Mouse (Mus musculus) cerebellum, adult 11 months (tissue): ENCODE data around the gene Tfap4.
"Not testable (repeated sequence)": the region's sequence is repeated elsewhere in the genome, so short reads cannot be mapped to it uniquely, and the experiment has no call there.

ENCODE experiments used
- DNase-seq: peaks from one replicate; pipeline ENCODE4 v3.0.0; 2022

Tfap4 gene

GRCm38 (mm10) chr16:4551885-4552284 lies 7.8 kb downstream of the Tfap4 start:
- no peak for DNase-seq

GRCm38 (mm10) chr16:4551056-4551455 lies 8.6 kb downstream of the Tfap4 start:
- peak; percentile 49 for DNase-seq

GRCm38 (mm10) chr16:4548953-4549688 lies 10.5 kb downstream of the Tfap4 start:
- no peak for DNase-seq

GRCm38 (mm10) chr16:4547611-4548010 lies 12.0 kb downstream of the Tfap4 start:
- no peak for DNase-seq

- DNase-seq: no peak
Observed at GRCm38 (mm10) chr16:4546838-4547237, 12.8 kb downstream of the Tfap4 start.

- DNase-seq: no peak
Observed at GRCm38 (mm10) chr16:4544845-4545244, 14.8 kb downstream of the Tfap4 start.

- DNase-seq: no peak
Observed at GRCm38 (mm10) chr16:4543266-4543665, 16.4 kb downstream of the Tfap4 start.

- no peak for DNase-seq
Observed at GRCm38 (mm10) chr16:4542236-4542774, 17.3 kb downstream of the Tfap4 start.

- DNase-seq: peak; percentile 98
Observed at GRCm38 (mm10) chr16:4541501-4542198, 18.0 kb downstream of the Tfap4 start, which contains the start of gene Srl. Srl (minus strand) TSS chr16:4541816.

- DNase-seq: no peak
Observed at GRCm38 (mm10) chr16:4541033-4541432, 18.6 kb downstream of the Tfap4 start.

- DNase-seq: no peak
Observed at GRCm38 (mm10) chr16:4540064-4540775, 19.4 kb downstream of the Tfap4 start.

- no peak for DNase-seq
Observed at GRCm38 (mm10) chr16:4539521-4539920, 20.1 kb downstream of the Tfap4 start.

- no peak for DNase-seq
Observed at GRCm38 (mm10) chr16:4537616-4538358, 21.9 kb downstream of the Tfap4 start.

GRCm38 (mm10) chr16:4527373-4527772 lies 32.3 kb downstream of the Tfap4 start:
- DNase-seq: not testable (repeated sequence)

- no peak for DNase-seq
Observed at GRCm38 (mm10) chr16:4523313-4524004, 36.2 kb downstream of the Tfap4 start.

- DNase-seq: no peak
Observed at GRCm38 (mm10) chr16:4522879-4523278, 36.8 kb downstream of the Tfap4 start.

- DNase-seq: no peak
Observed at GRCm38 (mm10) chr16:4521735-4522530, 37.7 kb downstream of the Tfap4 start.

GRCm38 (mm10) chr16:4521074-4521667 lies 38.5 kb downstream of the Tfap4 start:
- DNase-seq: no peak

- DNase-seq: no peak
Observed at GRCm38 (mm10) chr16:4520673-4521072, 39.0 kb downstream of the Tfap4 start.

- DNase-seq: no peak
Observed at GRCm38 (mm10) chr16:4519825-4520224, 39.8 kb downstream of the Tfap4 start.

- peak; percentile 32 for DNase-seq
Observed at GRCm38 (mm10) chr16:4519157-4519556, 40.5 kb downstream of the Tfap4 start.
